Mouse (Mus musculus) neural tube, embryonic 11.5 days (tissue): ENCODE data around the gene Zcchc7. TPM values are rescaled to one million over a fixed set of nuclear protein-coding genes. Genes with fewer than 3 reads are reported as not detected.

Experiments
- ATAC-seq: fragments of 200-750 bp; cut with Nextera tagmentation; 2 replicates; pipeline ENCODE4 v1.8.0; 2017; ENCODE audit warnings: moderate number of reproducible peaks, mild to moderate bottlenecking, moderate TSS enrichment, moderate library complexity; ENCODE audit not compliant: insufficient read depth, low FRiP score, low TSS enrichment
- DNase-seq: peaks from one replicate; pipeline ENCODE4 v3.0.0-alpha.2; 2015; ENCODE audit warnings: low spot score
- H3K27ac ChIP-seq: fragments of 300-500 bp; sonication (generic); 2 replicates; pipeline ENCODE4 v1.5.1; 2014; ENCODE audit warnings: low read depth, mild to moderate bottlenecking, low read length
- H3K27me3 ChIP-seq: fragments of 300-500 bp; sonication (generic); 2 replicates; pipeline ENCODE4 v1.6.1; 2014; ENCODE audit warnings: mild to moderate bottlenecking, low read length, mixed read lengths; ENCODE audit not compliant: control insufficient read depth, insufficient read depth
- H3K36me3 ChIP-seq: fragments of 300-500 bp; sonication (generic); 2 replicates; pipeline ENCODE4 v1.6.1; 2014; ENCODE audit warnings: mild to moderate bottlenecking, low read length, moderate library complexity, mixed read lengths; ENCODE audit not compliant: control insufficient read depth, insufficient read depth
- H3K4me1 ChIP-seq: fragments of 300-500 bp; sonication (generic); 2 replicates; pipeline ENCODE4 v1.6.1; 2014; ENCODE audit warnings: low read length, mixed read lengths; ENCODE audit not compliant: control insufficient read depth, insufficient read depth
- H3K4me2 ChIP-seq: fragments of 300-500 bp; sonication (generic); 2 replicates; pipeline ENCODE4 v1.6.1; 2014; ENCODE audit warnings: low read depth, mild to moderate bottlenecking, moderate library complexity
- H3K4me3 ChIP-seq: fragments of 300-500 bp; sonication (generic); 2 replicates; pipeline ENCODE4 v1.5.1; 2014; ENCODE audit warnings: low read depth, low read length
- H3K9ac ChIP-seq: fragments of 300-500 bp; sonication (generic); 2 replicates; pipeline ENCODE4 v1.6.1; 2014; ENCODE audit warnings: mild to moderate bottlenecking, low read length
- H3K9me3 ChIP-seq: fragments of 300-500 bp; sonication (generic); 2 replicates; pipeline ENCODE4 v1.6.1; 2016; ENCODE audit warnings: low read length; ENCODE audit not compliant: control insufficient read depth
- WGBS: fragments of 180-500 bp; shearing (Covaris S2); extraction: QIAGEN DNeasy Blood & Tissue Kit; methylation state at CpG from one replicate; pipeline ENCODE4 v1.1.7; 2014; 5-methylcytosine and 5-hydroxymethylcytosine counted together
- polyA plus RNA-seq: library from polyadenylated mRNA; unstranded; fragments of >200 nt; fragmentation: Nextera tagmentation; extraction: Ambion mirVana; gene quantifications from 2 replicates; pipeline ENCODE4 v1.2.1, GENCODE M21; 2014

Gene Zcchc7
- polyA plus RNA-seq, 1 experiment from 2014 or later, result 23.8 TPM

GRCm38 (mm10) chr4:44872048-44872447 is 116.4 kb downstream of the Zcchc7 start:
- no peaks in the 10 kb centered on the region for H3K9me3 ChIP-seq
- H3K27ac ChIP-seq, result no peak overlapping the region
- no peak for DNase-seq
- H3K9ac ChIP-seq, result no peak overlapping the region
- H3K27me3 ChIP-seq, result no peaks in the 10 kb centered on the region
- no peaks in the 10 kb centered on the region for H3K36me3 ChIP-seq
- H3K4me2 ChIP-seq, result no peak overlapping the region
- 93% methylated on average over 1 of the region's 1 CpGs for WGBS
- H3K4me3 ChIP-seq, result no peak overlapping the region
- no peaks in the 10 kb centered on the region for H3K4me1 ChIP-seq
- ATAC-seq, result no peak

- DNase-seq (peak; percentile 16), ATAC-seq (no peak)
- 37% methylated on average over 7 of the region's 7 CpGs for WGBS
- no peaks in the 10 kb centered on the region for H3K27me3 ChIP-seq
- H3K27ac ChIP-seq, result no peak overlapping the region
- H3K9me3 ChIP-seq, result no peaks in the 10 kb centered on the region
- no peak overlapping the region for H3K9ac ChIP-seq
- H3K4me1 ChIP-seq, result no peaks in the 10 kb centered on the region
- no peak overlapping the region for H3K4me2 ChIP-seq
- no peak overlapping the region for H3K4me3 ChIP-seq
- H3K36me3 ChIP-seq, result no peaks in the 10 kb centered on the region
Measured at GRCm38 (mm10) chr4:44880065-44880623, 124.5 kb downstream of the Zcchc7 start.

DNA sequence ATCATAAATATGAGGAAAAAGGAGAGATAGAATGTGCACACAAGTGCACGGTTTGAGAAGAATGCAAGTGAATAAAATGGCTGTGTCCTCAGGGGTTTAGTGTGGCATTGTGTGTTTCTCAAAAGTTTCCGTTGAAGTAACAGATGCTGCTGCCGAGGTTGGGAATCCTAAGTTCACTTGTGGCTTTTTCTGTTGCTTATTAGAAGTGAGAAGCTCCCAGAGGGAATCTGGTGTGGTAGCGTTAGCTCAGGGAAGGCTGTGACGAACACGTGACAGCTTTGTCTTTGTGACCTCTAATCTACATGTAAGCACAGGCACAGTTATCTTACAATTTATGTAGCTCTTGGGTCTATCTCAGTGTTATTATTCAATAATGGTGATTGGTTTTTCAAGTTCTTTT is 130.5 kb downstream of the Zcchc7 start:
- Histone ChIP-seq H3K9me3 (no peaks in the 10 kb centered on the region), H3K27ac (no peak overlapping the region), H3K27me3 (no peaks in the 10 kb centered on the region), H3K9ac (no peak overlapping the region), H3K36me3 (no peaks in the 10 kb centered on the region), H3K4me1 (no peaks in the 10 kb centered on the region), H3K4me3 (no peak overlapping the region), H3K4me2 (no peak overlapping the region)
- DNase-seq (no peak), ATAC-seq (no peak)
- whole genome bisulfite sequencing, result 85% methylated on average over 6 of the region's 6 CpGs

DNA sequence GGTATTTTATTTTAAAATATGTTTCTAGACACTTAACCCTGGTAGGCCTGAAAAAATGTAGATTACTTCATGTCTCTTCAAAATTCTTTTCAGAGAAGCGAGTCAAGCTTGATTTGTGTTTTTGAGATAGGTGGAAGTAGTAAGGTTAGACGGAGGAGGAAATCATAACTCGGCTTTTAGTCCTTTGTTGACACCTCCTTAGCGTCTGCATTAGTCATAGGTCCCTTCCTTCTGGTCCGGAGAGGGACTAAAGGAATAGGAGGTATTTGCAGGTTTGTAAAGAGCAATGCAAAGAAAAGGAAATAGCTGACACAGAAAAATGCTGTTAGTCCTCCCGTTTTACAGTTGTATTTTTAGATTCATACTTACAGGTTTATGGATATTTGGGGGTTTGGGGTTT is 135.7 kb downstream of the Zcchc7 start:
- Histone ChIP-seq H3K27me3 (no peaks in the 10 kb centered on the region), H3K36me3 (no peaks in the 10 kb centered on the region), H3K4me3 (no peak overlapping the region), H3K27ac (no peak overlapping the region), H3K9ac (no peak overlapping the region), H3K4me2 (no peak overlapping the region), H3K9me3 (no peaks in the 10 kb centered on the region), H3K4me1 (no peaks in the 10 kb centered on the region)
- 83% methylated on average over 6 of the region's 6 CpGs for WGBS
- ATAC-seq, result no peak
- no peak for DNase-seq

GRCm38 (mm10) chr4:44905651-44906271 is 150.1 kb downstream of the Zcchc7 start:
- H3K27ac ChIP-seq, result no peak overlapping the region
- H3K36me3 ChIP-seq, result no peaks in the 10 kb centered on the region
- H3K9me3 ChIP-seq, result no peaks in the 10 kb centered on the region
- H3K27me3 ChIP-seq, result no peaks in the 10 kb centered on the region
- no peak overlapping the region for H3K4me3 ChIP-seq
- no peak overlapping the region for H3K4me2 ChIP-seq
- H3K9ac ChIP-seq, result no peak overlapping the region
- no peaks in the 10 kb centered on the region for H3K4me1 ChIP-seq
- no peak for ATAC-seq
- peak; percentile 52 for DNase-seq
- WGBS, result 38% methylated on average over 11 of the region's 11 CpGs

GRCm38 (mm10) chr4:44906399-44906798 is 150.7 kb downstream of the Zcchc7 start:
- ATAC-seq (no peak), DNase-seq (no peak)
- Histone ChIP-seq H3K4me2 (no peak overlapping the region), H3K36me3 (no peaks in the 10 kb centered on the region), H3K9ac (no peak overlapping the region), H3K27ac (no peak overlapping the region), H3K9me3 (no peaks in the 10 kb centered on the region), H3K4me3 (no peak overlapping the region), H3K4me1 (no peaks in the 10 kb centered on the region), H3K27me3 (no peaks in the 10 kb centered on the region)
- 84% methylated on average over 4 of the region's 4 CpGs for WGBS

- Histone ChIP-seq H3K4me2 (no peak overlapping the region), H3K4me1 (no peaks in the 10 kb centered on the region), H3K36me3 (no peaks in the 10 kb centered on the region), H3K27me3 (no peaks in the 10 kb centered on the region), H3K4me3 (no peak overlapping the region), H3K27ac (no peak overlapping the region), H3K9me3 (no peaks in the 10 kb centered on the region), H3K9ac (no peak overlapping the region)
- no peak for ATAC-seq
- 54% methylated on average over 2 of the region's 2 CpGs for WGBS
- peak; percentile 20 for DNase-seq
Measured at GRCm38 (mm10) chr4:44910065-44910464, 154.4 kb downstream of the Zcchc7 start.

- Histone ChIP-seq H3K4me2 (no peak overlapping the region), H3K27me3 (no peaks in the 10 kb centered on the region), H3K36me3 (no peaks in the 10 kb centered on the region), H3K4me1 (no peaks in the 10 kb centered on the region), H3K9ac (no peak overlapping the region), H3K9me3 (no peaks in the 10 kb centered on the region), H3K27ac (no peak overlapping the region), H3K4me3 (no peak overlapping the region)
- DNase-seq (no peak), ATAC-seq (no peak)
- 84% methylated on average over 2 of the region's 2 CpGs for WGBS
Measured at GRCm38 (mm10) chr4:44910857-44911256, 155.2 kb downstream of the Zcchc7 start.

- no peak overlapping the region for H3K27ac ChIP-seq
- WGBS, result 56% methylated on average over 5 of the region's 5 CpGs
- no peaks in the 10 kb centered on the region for H3K27me3 ChIP-seq
- DNase-seq (no peak), ATAC-seq (no peak)
- H3K4me2 ChIP-seq, result no peak overlapping the region
- H3K4me3 ChIP-seq, result no peak overlapping the region
- no peaks in the 10 kb centered on the region; the same call in 1 of the 2 replicates for H3K4me1 ChIP-seq
- H3K9me3 ChIP-seq, result no peaks in the 10 kb centered on the region
- H3K36me3 ChIP-seq, result no peaks in the 10 kb centered on the region
- no peak overlapping the region for H3K9ac ChIP-seq
Measured at GRCm38 (mm10) chr4:44917312-44917848, 161.7 kb downstream of the Zcchc7 start.
